Comparison of ENCODE assay signal across 1 mouse cellular context in the genomic region with DNA sequence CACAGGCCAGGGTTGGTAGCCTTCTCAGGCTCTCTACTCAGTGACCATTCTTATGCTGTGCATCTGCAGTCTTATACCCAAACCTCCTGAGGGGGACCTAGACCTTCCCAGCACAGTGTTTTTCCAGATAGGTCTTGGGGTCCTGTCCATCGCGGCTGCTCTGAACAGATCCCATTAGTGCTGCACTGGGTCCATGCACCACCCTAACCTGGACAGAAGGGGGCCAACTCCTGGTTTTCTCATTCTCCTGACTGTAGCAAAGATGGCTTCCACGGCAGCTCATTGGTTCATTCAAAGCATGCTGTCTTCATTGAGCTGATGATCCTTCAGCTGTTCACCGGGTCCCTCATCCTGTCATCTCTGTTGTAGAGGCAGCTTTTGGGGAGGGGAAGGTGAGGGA.
TF ChIP-seq lines count a peak whose summit lies in the region.

No protein-coding gene starts in this region.

TF ChIP-seq in MEL, 35 proteins besides CTCF, POLR2A, EP300 and RAD21 (continued from another document):
- TF ChIP-seq GATA1 (IDR thresholded peaks at IDR 0.05; ENCODE audit: low read depth, low read length) (no peak), TCF12 (IDR thresholded peaks at IDR 0.05; ENCODE audit: low read depth, low read length) (no peak), NELFE (IDR thresholded peaks at IDR 0.05; ENCODE audit: low read depth, low read length) (no peak), NRF1 (IDR thresholded peaks at IDR 0.05; ENCODE audit: insufficient read depth, low read depth, low read length, poor library complexity, severe bottlenecking) (no peak)
